Mouse (Mus musculus) C2C12 (cell line): ENCODE results near the gene Alas2.

ENCODE experiments used
- CEBPB ChIP-seq: IDR thresholded peaks from one replicate; pipeline ENCODE4 v1.6.1; 2011; ENCODE audit warnings: low read depth, mild to moderate bottlenecking, control low read depth, moderate library complexity
- CTCF ChIP-seq: IDR thresholded peaks from one replicate; pipeline ENCODE4 v1.5.1; 2011; ENCODE audit not compliant: control insufficient read depth, insufficient read depth, insufficient read length
- USF1 ChIP-seq: IDR thresholded peaks from one replicate; pipeline ENCODE4 v1.6.1; 2011; ENCODE audit warnings: low read depth, mild to moderate bottlenecking, control low read depth, moderate library complexity

- TF ChIP-seq CTCF: no peak
- no peak for TF ChIP-seq USF1
- no peak for TF ChIP-seq CEBPB
Observed at GRCm38 (mm10) chrX:150598882-150599281, 51.7 kb downstream of the Alas2 start.
